Mouse (Mus musculus): ENCODE data around the gene Tenm4.
"Not testable (repeated sequence)": the region's sequence is repeated elsewhere in the genome, so short reads cannot be mapped to it uniquely, and the experiment has no call there.

Gene Tenm4

DNA sequence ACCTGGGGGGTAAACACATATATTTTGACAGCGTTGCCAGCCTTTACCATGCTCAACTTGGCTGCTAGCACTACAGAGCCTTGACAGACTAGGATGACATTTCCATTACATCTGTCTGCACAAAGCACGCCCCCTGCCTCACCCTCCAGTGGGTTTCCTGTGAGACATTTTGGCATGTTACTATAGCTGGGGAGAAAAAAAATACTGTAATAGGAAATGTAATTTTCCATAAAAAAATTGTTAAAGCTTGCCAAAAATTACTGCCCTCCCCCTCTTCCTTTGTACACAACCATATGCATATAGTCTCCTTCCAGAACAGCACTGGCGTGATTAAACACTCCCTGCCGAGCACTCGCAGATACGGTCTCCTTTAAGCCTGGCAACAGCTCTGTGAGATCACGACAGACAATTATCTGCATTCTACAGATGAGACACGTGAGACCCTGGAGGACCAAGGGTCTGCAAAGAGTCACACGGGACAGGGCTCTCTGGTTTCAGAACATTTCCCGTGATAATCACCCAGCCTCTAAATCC, 728.1 kb downstream of the Tenm4 start:
- CTCF ChIA-PET, result no interaction called here

GRCm38 (mm10) chr7:96902183-96902582, 731.1 kb downstream of the Tenm4 start:
- CTCF ChIA-PET, result no interaction called here

GRCm38 (mm10) chr7:96903088-96903985, 732.3 kb downstream of the Tenm4 start:
- CTCF ChIA-PET, result no interaction called here

GRCm38 (mm10) chr7:96904442-96904841, 733.4 kb downstream of the Tenm4 start:
- CTCF ChIA-PET, result no interaction called here

GRCm38 (mm10) chr7:96904936-96905335, 733.9 kb downstream of the Tenm4 start:
- CTCF ChIA-PET, result no interaction called here

DNA sequence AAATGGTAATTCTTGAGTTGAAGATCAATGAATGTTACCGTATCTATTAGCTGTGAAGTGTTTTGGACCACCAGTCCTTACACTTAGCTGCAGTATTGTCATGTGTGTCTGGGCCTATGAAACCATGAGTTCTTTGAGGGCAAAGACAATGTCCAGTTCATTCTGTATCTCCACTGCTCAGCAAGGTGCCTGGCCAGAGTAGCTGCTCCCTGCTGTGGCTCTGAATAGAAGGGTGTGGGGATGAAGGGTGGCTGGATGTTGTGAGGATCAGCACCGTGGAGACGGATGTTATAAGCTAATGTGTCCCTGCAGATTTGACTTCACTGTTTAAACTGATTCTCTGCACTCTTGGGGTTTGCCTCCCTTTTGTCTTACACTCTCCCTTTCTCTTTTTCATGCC, 734.4 kb downstream of the Tenm4 start:
- CTCF ChIA-PET, result no interaction called here

- CTCF ChIA-PET, result no interaction called here
Observed at GRCm38 (mm10) chr7:96906216-96906615, 735.2 kb downstream of the Tenm4 start.

DNA sequence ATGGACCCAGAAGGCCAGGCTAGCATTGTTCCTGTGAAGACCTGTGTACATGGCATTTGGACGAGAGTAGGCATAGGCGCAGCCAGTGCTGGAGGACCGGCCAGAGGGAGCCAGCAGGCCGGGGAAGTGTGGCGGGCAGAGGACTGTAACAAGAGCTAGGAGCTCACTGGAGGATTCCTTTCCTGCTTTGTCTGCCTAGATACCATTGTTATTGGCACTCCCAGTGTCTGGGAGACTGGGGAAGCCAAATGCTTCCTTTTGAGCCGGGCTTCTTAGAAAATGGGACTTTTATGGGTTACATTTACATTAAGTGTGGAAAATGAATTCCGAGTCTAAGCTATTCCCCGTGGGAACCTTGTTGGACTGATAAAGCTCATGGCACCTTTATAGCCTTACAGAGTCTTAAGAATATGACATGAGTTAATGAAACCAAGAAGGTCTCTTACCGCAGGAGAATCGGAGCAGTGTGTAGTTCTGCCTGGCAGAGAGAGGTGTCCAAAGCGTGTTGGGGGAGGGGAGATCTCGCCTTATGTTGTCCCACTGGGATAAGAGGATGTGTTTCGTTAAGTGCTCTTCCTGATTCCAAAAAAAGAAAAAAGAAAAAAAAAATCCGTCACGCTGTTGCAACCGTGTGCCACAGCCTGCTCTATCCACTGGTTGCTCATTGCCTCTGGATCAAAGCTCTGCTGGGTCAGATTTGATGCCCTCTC, 737.1 kb downstream of the Tenm4 start:
- CTCF ChIA-PET, result interaction anchor here (0.5 to 0.9 kb wide), 2 partner anchors 26 to 132 kb away, joined by 4 to 11 read pairs; no protein-coding TSS in a partner anchor

- CTCF ChIA-PET, result interaction anchor here (0.7 kb wide), 1 partner anchor 215 kb away, joined by 3 read pairs; no protein-coding TSS in a partner anchor
Observed at GRCm38 (mm10) chr7:96909856-96910255, 738.8 kb downstream of the Tenm4 start.

- CTCF ChIA-PET, result interaction anchor here (0.7 kb wide), 1 partner anchor 215 kb away, joined by 3 read pairs; no protein-coding TSS in a partner anchor
Observed at GRCm38 (mm10) chr7:96910310-96910960, 739.4 kb downstream of the Tenm4 start.

GRCm38 (mm10) chr7:96914031-96914430, 743.0 kb downstream of the Tenm4 start:
- CTCF ChIA-PET, result interaction anchor here (0.7 kb wide), 1 partner anchor 394 kb away, joined by 3 read pairs; no protein-coding TSS in a partner anchor

- CTCF ChIA-PET, result no interaction called here
Observed at GRCm38 (mm10) chr7:96915452-96916105, 744.5 kb downstream of the Tenm4 start.

- CTCF ChIA-PET, result no interaction called here
Observed at GRCm38 (mm10) chr7:96920447-96921095, 749.5 kb downstream of the Tenm4 start.

DNA sequence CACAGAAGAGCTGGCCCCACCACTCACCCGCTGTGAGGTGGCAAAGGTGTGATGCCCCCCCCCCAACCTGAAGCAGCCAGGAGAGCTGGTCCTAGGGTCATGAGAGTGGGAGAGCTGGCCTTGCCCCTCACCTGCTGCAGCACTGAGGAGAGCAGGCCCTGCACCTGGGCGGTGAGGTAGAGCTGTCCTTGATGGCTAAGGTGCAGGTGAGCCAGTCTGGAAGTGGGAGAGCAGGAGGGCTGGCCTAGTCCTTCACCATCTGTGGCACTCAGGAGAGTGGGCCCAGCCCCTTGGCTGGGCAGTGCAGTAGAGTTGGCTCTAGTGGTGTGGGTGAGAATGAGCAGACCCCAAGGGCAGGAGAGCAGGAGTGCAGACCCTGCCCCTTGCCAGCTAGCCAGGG, 751.9 kb downstream of the Tenm4 start:
- CTCF ChIA-PET, result no interaction called here

- CTCF ChIA-PET, result no interaction called here
Observed at GRCm38 (mm10) chr7:96943715-96944377, 772.8 kb downstream of the Tenm4 start.

DNA sequence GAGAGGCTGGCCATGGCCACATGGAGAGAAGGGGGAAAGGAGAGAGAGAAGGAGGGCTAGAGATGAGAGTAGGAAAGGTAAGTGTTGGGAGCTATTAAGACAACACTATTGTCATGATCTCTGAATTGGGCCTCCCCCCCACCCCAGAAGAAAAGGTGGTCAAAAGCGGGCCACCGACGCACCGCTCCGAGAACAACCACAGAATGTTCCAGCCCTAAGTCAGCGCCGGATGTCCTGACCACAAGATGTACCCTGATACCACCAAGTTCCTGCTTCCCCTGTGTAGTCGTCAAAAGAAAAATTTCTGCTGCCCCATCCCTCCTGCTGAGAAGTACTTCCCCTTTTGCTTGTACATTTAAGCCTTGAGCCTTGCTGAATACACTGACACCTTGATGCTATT, 775.5 kb downstream of the Tenm4 start:
- CTCF ChIA-PET, result not testable (repeated sequence)

DNA sequence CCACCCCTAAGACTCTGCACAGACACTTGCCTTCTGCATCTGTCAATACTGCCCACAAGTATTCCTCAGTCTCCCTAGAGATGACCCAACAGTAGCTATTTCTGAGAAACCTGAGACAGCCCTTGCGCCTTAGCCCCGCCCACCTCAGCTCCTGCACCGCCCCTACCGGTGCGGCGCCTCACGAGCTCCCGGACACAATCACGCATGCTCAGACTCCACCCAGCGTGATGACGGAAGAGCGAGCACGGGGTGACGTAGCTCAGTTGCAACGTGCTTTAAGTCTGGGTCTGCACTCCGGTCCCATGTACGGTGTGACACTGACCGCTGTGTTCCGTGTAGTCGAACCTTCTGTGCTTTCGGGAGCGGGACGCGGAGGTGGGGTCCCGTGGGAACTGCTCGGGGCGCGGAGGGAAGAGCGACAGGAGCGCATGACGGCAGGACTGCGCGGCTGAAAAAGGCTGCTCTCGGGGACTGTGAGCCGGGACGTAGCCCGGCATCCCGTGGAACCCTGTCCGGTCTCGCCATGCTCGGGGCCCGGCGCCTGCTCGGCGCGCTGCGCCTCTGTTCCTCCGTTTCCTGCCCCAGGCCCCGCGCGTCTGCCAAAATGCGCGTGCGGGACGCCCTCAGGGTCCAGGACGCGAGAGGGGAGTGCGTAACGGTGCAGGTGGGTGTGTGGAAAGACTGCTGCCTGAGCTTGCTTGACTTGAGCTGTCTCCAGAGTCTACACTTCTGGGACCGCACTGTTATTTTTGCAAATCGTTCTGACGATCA, 780.4 kb downstream of the Tenm4 start, which contains the start of gene Nars2:
TSS of gene Nars2 (plus strand) at position 225 of the 771 bp plus-strand sequence.
- CTCF ChIA-PET, result no interaction called here

DNA sequence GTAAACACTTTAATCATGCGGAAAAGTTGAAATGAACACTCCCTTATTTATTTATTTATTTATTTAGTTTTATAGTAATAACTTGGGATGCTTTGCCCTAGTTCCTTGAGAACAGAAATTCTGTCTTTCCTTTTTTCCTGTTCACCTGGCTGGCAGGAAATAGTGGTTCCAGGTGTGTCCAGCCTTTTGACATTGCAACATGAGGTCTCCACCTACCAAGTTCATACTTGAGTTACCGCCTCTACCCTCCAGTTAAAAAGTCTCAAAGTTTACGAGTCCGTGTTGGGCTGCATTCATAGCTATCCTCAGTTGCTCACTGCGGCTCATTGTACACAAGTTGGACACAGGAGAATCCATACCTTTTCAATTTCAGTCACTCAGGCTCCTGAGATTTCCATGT, 781.0 kb downstream of the Tenm4 start:
- CTCF ChIA-PET, result no interaction called here

DNA sequence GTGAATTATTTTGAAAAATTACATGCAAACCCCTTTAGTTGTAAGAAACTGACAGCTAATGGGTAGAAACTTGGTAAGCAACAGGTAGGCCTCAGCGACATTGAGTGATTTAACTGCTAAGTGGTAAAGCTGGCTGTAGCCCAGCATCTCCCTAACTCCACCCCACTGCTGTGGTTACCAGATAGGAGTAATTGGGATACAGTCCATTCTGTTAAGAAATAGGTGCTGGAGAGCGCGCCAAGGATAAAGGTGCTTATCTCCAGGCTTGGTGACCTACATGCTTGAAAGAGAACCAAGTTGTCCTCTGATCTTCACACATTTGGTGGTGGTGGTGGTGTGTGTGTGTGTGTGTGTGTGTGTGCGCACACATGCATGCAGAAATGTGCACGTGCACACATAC, 788.1 kb downstream of the Tenm4 start:
- CTCF ChIA-PET, result no interaction called here

Measured in spleen, embryonic (tissue).